Mouse (Mus musculus): ENCODE measurements around the gene Fbxo30. TPM values are rescaled to one million over a fixed set of nuclear protein-coding genes. Genes with fewer than 3 reads are reported as not detected.
"Not testable (repeated sequence)": the region's sequence is repeated elsewhere in the genome, so short reads cannot be mapped to it uniquely, and the experiment has no call there.

The Fbxo30 gene
- polyA plus RNA-seq, 1 experiment from 2014 or later: 15.1 TPM

DNA sequence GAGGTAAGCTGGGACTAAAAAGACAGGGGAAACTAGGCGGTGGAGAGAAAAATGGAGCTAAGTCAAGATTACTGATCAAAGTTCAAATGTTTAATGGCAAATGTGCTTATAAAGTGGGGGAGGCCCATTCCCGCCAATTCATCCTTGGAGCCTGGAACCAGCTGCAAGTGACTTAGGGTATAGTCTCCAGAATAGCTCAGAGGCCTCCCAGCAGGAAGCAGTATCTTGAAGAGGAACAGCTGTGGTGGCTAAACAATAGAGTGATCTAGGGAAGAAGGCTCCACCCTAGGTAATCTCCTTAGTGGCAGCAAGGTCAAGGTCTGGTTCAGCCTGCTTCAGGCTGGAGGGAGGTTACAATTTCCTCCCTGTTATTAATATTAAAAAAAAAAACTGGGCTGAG, 17.3 kb upstream of the Fbxo30 start:
- not testable (repeated sequence) for H3K9ac ChIP-seq (ENCODE audit: low read length); DNase-seq (ENCODE audit: low spot score); H3K27ac ChIP-seq (ENCODE audit: low read depth, low read length); H3K9me3 ChIP-seq (replicated peaks; ENCODE audit: control insufficient read depth, low read length); H3K4me1 ChIP-seq (ENCODE audit: control insufficient read depth, insufficient read depth, low read length); H3K27me3 ChIP-seq (replicated peaks; ENCODE audit: control insufficient read depth, insufficient read depth, low read length); H3K4me3 ChIP-seq (ENCODE audit: low read depth, low read length); H3K4me2 ChIP-seq (ENCODE audit: low read length); H3K36me3 ChIP-seq (ENCODE audit: control insufficient read depth, insufficient read depth, low read length); ATAC-seq
- WGBS: 92% methylated on average over 2 of the region's 2 CpGs

DNA sequence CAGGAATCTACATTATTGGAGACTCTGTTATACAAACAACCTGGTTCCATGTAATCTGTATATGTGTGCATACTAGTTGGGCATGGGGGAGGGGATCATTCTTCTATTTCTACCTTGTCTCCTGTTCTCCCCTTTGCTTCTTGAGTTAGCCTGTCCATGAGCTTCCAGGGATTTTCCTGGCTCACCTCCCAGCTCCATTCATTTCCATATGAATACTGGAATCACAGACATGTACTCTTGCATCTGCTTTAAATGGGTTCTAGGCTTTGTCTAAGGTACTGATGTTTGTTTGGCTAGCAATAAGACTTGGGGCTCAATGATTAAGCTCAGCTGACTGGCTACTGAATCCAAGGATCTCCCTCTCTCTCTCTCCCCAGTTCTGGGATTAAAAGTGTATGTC, 12.0 kb upstream of the Fbxo30 start:
- H3K9ac ChIP-seq (ENCODE audit: low read length): no peak overlapping the region
- H3K36me3 ChIP-seq (ENCODE audit: control insufficient read depth, insufficient read depth, low read length): no peaks in the 10 kb centered on the region
- DNase-seq (ENCODE audit: low spot score) (no peak), ATAC-seq (no peak)
- no peak overlapping the region for H3K27ac ChIP-seq (ENCODE audit: low read depth, low read length)
- H3K27me3 ChIP-seq (replicated peaks; ENCODE audit: control insufficient read depth, insufficient read depth, low read length): no peaks in the 10 kb centered on the region
- H3K4me1 ChIP-seq (ENCODE audit: control insufficient read depth, insufficient read depth, low read length): no peaks in the 10 kb centered on the region
- no peaks in the 10 kb centered on the region for H3K9me3 ChIP-seq (replicated peaks; ENCODE audit: control insufficient read depth, low read length)
- no peak overlapping the region for H3K4me2 ChIP-seq (ENCODE audit: low read length)
- H3K4me3 ChIP-seq (ENCODE audit: low read depth, low read length): no peak overlapping the region

DNA sequence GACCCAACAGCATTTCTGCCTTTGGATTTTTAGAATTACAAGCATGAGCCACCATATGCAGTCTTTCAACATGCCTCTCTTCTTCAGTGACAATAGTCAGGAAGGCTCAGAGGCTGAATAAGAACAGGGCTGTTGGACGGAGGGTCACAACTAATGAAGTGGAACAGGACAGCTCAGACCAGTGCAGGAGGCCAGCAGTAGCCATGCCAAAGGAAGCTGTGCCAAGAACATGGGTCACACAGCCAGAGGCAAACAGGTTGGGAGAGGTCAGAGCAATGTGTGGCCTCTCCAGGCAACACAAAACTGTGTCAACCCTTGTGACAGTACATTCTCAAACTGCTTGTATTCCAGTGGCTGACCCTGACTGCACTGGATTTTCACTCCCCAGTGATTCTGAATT, 6.7 kb upstream of the Fbxo30 start:
- no peaks in the 10 kb centered on the region for H3K27me3 ChIP-seq (replicated peaks; ENCODE audit: control insufficient read depth, insufficient read depth, low read length)
- no peaks in the 10 kb centered on the region; the same call in 1 of the 2 replicates for H3K4me1 ChIP-seq (ENCODE audit: control insufficient read depth, insufficient read depth, low read length)
- ATAC-seq (peak; percentile 48; the same call in 1 of the 2 replicates), DNase-seq (ENCODE audit: low spot score) (no peak)
- H3K9ac ChIP-seq (ENCODE audit: low read length): no peak overlapping the region
- no peaks in the 10 kb centered on the region for H3K9me3 ChIP-seq (replicated peaks; ENCODE audit: control insufficient read depth, low read length)
- no peak overlapping the region for H3K27ac ChIP-seq (ENCODE audit: low read depth, low read length)
- no peak overlapping the region for H3K4me3 ChIP-seq (ENCODE audit: low read depth, low read length)
- H3K36me3 ChIP-seq (ENCODE audit: control insufficient read depth, insufficient read depth, low read length): no peaks in the 10 kb centered on the region
- WGBS: 38% methylated on average over 1 of the region's 1 CpGs
- no peak overlapping the region for H3K4me2 ChIP-seq (ENCODE audit: low read length)

- Histone ChIP-seq H3K36me3 (ENCODE audit: control insufficient read depth, insufficient read depth, low read length) (no peaks in the 10 kb centered on the region), H3K27ac (ENCODE audit: low read depth, low read length) (peak overlapping the region; percentile 91), H3K9me3 (replicated peaks; ENCODE audit: control insufficient read depth, low read length) (no peaks in the 10 kb centered on the region), H3K4me3 (ENCODE audit: low read depth, low read length) (peak overlapping the region; percentile 94), H3K4me2 (ENCODE audit: low read length) (peak overlapping the region; percentile 81), H3K4me1 (ENCODE audit: control insufficient read depth, insufficient read depth, low read length) (no peaks in the 10 kb centered on the region; the same call in 1 of the 2 replicates), H3K27me3 (replicated peaks; ENCODE audit: control insufficient read depth, insufficient read depth, low read length) (no peaks in the 10 kb centered on the region), H3K9ac (ENCODE audit: low read length) (peak overlapping the region; percentile 91)
- no peak for DNase-seq (ENCODE audit: low spot score)
- ATAC-seq: no peak
- WGBS: 7% methylated on average over 6 of the region's 6 CpGs
These were observed 924 bp upstream of the Fbxo30 start for GRCm38 (mm10) chr10:11280235-11280577.

DNA sequence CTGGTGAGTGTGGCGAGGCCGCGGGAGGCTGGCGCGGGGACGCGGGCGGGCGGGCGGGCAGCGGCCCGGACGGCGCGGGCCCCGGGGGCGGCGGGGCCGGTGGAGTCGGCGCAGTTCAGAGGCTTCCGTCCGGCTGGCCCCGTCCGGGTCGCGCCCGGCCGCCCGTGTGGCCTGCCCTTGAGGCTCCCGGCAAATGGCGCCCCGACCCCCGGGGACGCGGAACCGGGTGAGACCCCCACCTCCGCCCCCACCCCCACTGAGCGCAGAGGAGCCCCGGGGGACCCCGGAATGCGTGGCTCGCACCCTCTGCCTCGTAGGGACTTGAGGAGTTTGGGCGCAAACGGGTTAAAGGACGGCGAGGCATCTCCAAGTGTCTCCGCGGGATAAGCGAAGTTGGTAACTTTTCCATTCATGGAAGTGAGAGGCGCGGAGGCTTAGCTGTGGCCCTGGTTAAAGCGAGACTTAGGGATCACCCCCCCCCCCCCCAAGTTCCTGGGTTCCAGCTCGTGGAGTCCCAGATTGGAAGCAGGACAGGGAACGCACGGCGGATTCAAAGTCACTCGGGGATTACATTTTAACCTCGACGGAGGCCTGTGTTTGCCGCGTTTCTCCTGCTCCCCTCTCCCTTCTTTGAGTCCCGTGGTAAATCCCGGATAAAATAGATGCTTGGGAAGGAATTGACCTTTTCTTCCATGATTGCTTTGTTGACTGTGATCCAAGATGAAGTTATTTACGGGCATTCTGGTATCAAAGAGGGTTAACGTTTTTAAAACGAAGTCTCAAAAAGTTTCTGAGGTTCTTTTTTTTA, 572 bp downstream of the Fbxo30 start:
- H3K36me3 ChIP-seq (ENCODE audit: control insufficient read depth, insufficient read depth, low read length): no peaks in the 10 kb centered on the region
- DNase-seq (ENCODE audit: low spot score): peak; percentile 73
- H3K4me3 ChIP-seq (ENCODE audit: low read depth, low read length): peak overlapping the region; percentile 94
- ATAC-seq: peak; percentile 29; the same call in 1 of the 2 replicates
- H3K4me2 ChIP-seq (ENCODE audit: low read length): peak overlapping the region; percentile 55
- peak overlapping the region; percentile 91 for H3K9ac ChIP-seq (ENCODE audit: low read length)
- no peaks in the 10 kb centered on the region for H3K9me3 ChIP-seq (replicated peaks; ENCODE audit: control insufficient read depth, low read length)
- H3K27ac ChIP-seq (ENCODE audit: low read depth, low read length): peak overlapping the region; percentile 91
- H3K4me1 ChIP-seq (ENCODE audit: control insufficient read depth, insufficient read depth, low read length): no peaks in the 10 kb centered on the region; the same call in 1 of the 2 replicates
- H3K27me3 ChIP-seq (replicated peaks; ENCODE audit: control insufficient read depth, insufficient read depth, low read length): no peaks in the 10 kb centered on the region
- under 1% methylated on average over 47 of the region's 68 CpGs for WGBS

GRCm38 (mm10) chr10:11282306-11282631, 1.1 kb downstream of the Fbxo30 start:
- no peaks in the 10 kb centered on the region for H3K27me3 ChIP-seq (replicated peaks; ENCODE audit: control insufficient read depth, insufficient read depth, low read length)
- H3K36me3 ChIP-seq (ENCODE audit: control insufficient read depth, insufficient read depth, low read length): no peaks in the 10 kb centered on the region
- H3K4me1 ChIP-seq (ENCODE audit: control insufficient read depth, insufficient read depth, low read length): no peaks in the 10 kb centered on the region; the same call in 1 of the 2 replicates
- peak overlapping the region; percentile 94 for H3K4me3 ChIP-seq (ENCODE audit: low read depth, low read length)
- no peak for ATAC-seq
- peak overlapping the region; percentile 55 for H3K4me2 ChIP-seq (ENCODE audit: low read length)
- DNase-seq (ENCODE audit: low spot score): peak; percentile 58
- H3K27ac ChIP-seq (ENCODE audit: low read depth, low read length): no peak overlapping the region
- H3K9me3 ChIP-seq (replicated peaks; ENCODE audit: control insufficient read depth, low read length): no peaks in the 10 kb centered on the region
- H3K9ac ChIP-seq (ENCODE audit: low read length): peak overlapping the region; percentile 91
- WGBS: 1% methylated on average over 4 of the region's 4 CpGs

GRCm38 (mm10) chr10:11298418-11298817, 17.3 kb downstream of the Fbxo30 start:
- no peaks in the 10 kb centered on the region for H3K4me1 ChIP-seq (ENCODE audit: control insufficient read depth, insufficient read depth, low read length)
- no peak overlapping the region for H3K27ac ChIP-seq (ENCODE audit: low read depth, low read length)
- DNase-seq (ENCODE audit: low spot score) (no peak), ATAC-seq (no peak)
- no peak overlapping the region for H3K4me2 ChIP-seq (ENCODE audit: low read length)
- H3K36me3 ChIP-seq (ENCODE audit: control insufficient read depth, insufficient read depth, low read length): peaks cover 16% of the 10 kb centered on the region
- H3K9ac ChIP-seq (ENCODE audit: low read length): no peak overlapping the region
- H3K4me3 ChIP-seq (ENCODE audit: low read depth, low read length): no peak overlapping the region
- 97% methylated on average over 6 of the region's 6 CpGs for whole genome bisulfite sequencing
- H3K9me3 ChIP-seq (replicated peaks; ENCODE audit: control insufficient read depth, low read length): no peaks in the 10 kb centered on the region
- H3K27me3 ChIP-seq (replicated peaks; ENCODE audit: control insufficient read depth, insufficient read depth, low read length): no peaks in the 10 kb centered on the region

DNA sequence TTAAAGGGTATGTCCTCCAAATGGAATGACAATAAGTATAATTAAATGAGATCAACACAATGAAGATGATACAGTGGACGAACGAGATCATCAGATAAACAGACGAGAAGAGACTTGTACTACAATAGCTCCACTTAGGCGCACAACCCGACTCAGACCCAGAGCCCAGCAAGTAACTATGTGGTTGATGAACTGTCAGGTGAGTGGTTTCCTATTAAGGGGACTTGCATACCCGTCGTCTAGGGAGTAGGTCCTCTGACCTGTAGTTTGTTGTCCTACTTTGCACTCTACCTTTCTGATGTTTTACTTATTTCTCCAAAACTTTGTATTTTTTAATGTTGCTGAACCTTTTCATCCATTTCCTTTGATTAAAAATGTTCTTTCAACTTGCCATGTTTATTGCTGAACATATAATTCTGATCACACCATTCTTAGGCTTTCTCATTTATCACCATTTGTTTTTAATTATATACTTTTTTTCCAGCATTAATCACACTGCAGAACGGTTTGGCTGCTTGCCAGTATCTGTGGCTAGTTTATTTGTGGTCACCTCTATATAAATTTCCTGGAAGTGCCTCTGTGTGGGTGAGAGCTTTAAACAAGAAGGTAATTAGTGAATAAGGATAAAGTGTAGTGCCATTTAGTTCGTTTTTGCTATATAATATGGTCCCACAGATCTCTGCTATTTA, 24.4 kb downstream of the Fbxo30 start:
- H3K27me3 ChIP-seq (replicated peaks; ENCODE audit: control insufficient read depth, insufficient read depth, low read length): no peaks in the 10 kb centered on the region
- WGBS: 70% methylated on average over 9 of the region's 9 CpGs
- H3K4me3 ChIP-seq (ENCODE audit: low read depth, low read length): no peak overlapping the region
- no peak overlapping the region for H3K9ac ChIP-seq (ENCODE audit: low read length)
- H3K4me1 ChIP-seq (ENCODE audit: control insufficient read depth, insufficient read depth, low read length): no peaks in the 10 kb centered on the region
- ATAC-seq (no peak), DNase-seq (ENCODE audit: low spot score) (peak; percentile 12)
- H3K4me2 ChIP-seq (ENCODE audit: low read length): no peak overlapping the region
- H3K36me3 ChIP-seq (ENCODE audit: control insufficient read depth, insufficient read depth, low read length): no peaks in the 10 kb centered on the region
- H3K9me3 ChIP-seq (replicated peaks; ENCODE audit: control insufficient read depth, low read length): no peaks in the 10 kb centered on the region
- H3K27ac ChIP-seq (ENCODE audit: low read depth, low read length): no peak overlapping the region

- no peaks in the 10 kb centered on the region for H3K27me3 ChIP-seq (replicated peaks; ENCODE audit: control insufficient read depth, insufficient read depth, low read length)
- H3K36me3 ChIP-seq (ENCODE audit: control insufficient read depth, insufficient read depth, low read length): no peaks in the 10 kb centered on the region
- no peaks in the 10 kb centered on the region for H3K9me3 ChIP-seq (replicated peaks; ENCODE audit: control insufficient read depth, low read length)
- 53% methylated on average over 2 of the region's 2 CpGs for WGBS
- no peak overlapping the region for H3K4me3 ChIP-seq (ENCODE audit: low read depth, low read length)
- ATAC-seq (no peak), DNase-seq (ENCODE audit: low spot score) (no peak)
- H3K27ac ChIP-seq (ENCODE audit: low read depth, low read length): no peak overlapping the region
- H3K4me2 ChIP-seq (ENCODE audit: low read length): no peak overlapping the region
- H3K4me1 ChIP-seq (ENCODE audit: control insufficient read depth, insufficient read depth, low read length): no peaks in the 10 kb centered on the region
- no peak overlapping the region for H3K9ac ChIP-seq (ENCODE audit: low read length)
These were observed 24.9 kb downstream of the Fbxo30 start for GRCm38 (mm10) chr10:11306054-11306367.
